Mouse (Mus musculus): ENCODE measurements around the gene Il2rb. TPM values are rescaled to one million over a fixed set of nuclear protein-coding genes. Genes with fewer than 3 reads are reported as not detected.
A peak's percentile ranks its signal among the peaks of the same experiment; 100 is the strongest.

Gene Il2rb
- 0.16 and 0.19 TPM in 2 replicates for polyA plus RNA-seq (2014; fragmentation: Nextera tagmentation; extraction: Ambion mirVana)

DNA sequence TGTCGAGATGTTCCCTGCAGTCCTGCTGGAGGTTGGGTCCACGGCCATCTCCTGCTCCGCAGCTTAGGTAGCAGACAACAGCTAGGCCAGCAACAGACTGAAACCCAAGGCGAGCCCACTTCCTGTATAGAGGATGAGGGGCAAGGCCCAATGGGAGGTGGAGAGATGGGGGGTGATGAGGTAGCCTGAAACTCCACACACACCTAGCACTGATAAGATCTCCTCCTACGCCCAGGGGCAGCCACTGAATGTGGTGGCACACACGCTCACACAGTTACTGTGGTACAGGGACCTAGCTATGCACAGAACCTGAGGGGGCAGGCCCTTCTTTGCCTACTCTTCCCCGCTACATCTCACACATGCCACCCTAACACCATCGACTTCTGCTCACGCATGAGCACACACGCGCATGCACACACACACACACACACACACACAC lies at the start of gene Il2rb:
Gene Il2rb, minus strand, starts transcription at position 304 of the 439 bp plus-strand sequence.
- H3K9me3 ChIP-seq (ENCODE audit: control insufficient read depth, low read length): no peaks in the 10 kb centered on the region

DNA sequence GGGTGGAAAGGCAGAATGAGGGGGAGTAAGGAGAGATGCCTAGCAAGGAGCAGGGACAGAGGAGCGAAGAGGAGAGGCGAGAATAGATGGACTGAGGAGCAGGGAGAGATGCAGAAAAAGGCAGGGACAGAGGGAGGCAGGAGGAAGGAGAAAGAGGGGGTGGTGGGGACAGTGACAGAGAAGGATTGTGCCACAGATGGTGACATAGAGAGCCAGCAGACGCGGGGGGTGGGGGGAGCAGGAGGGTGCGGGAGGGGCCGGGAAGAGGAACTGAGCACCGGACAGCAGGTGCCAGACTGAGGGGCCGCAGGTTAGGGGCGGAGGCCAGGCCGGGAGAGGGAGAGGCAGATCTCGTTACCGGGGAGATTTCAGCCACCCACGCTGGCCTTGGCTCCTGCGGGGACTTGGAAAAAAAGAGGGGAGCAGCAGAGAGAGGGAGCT lies 49.5 kb upstream of the Il2rb start, which contains the start of gene Sstr3:
Gene Sstr3, minus strand, starts transcription at position 125 of the 441 bp plus-strand sequence.
- H3K36me3 ChIP-seq (ENCODE audit: control insufficient read depth, insufficient read depth, low read length): no peaks in the 10 kb centered on the region
- ATAC-seq (ENCODE audit: insufficient number of reproducible peaks, insufficient read depth, low FRiP score, low read depth): no peak
- 0 out of 2 replicates have a peak within 1 kb of the TSS, but pooled peaks have one; percentile 4 for H3K9ac ChIP-seq (ENCODE audit: low read length)
- no peak within 1 kb of the TSS for H3K4me3 ChIP-seq (ENCODE audit: control insufficient read depth in 1 of 2, insufficient read depth in 1 of 2, low read depth in 1 of 2, low read length in 2 of 2)
- H3K4me1 ChIP-seq (ENCODE audit: control insufficient read depth in 2 of 2, insufficient read depth in 2 of 2, low read length in 2 of 2): peaks cover 21 to 38% of the 10 kb centered on the region in 2 experiments
- 10% methylated on average over 14 of the region's 14 CpGs for WGBS
- H3K4me2 ChIP-seq (ENCODE audit: low read length): no peak within 1 kb of the TSS
- H3K27me3 ChIP-seq (ENCODE audit: control insufficient read depth, insufficient read depth, low read length): peaks cover 29% of the 10 kb centered on the region
- no peaks in the 10 kb centered on the region for H3K9me3 ChIP-seq (ENCODE audit: control insufficient read depth, low read length)
- no peak within 1 kb of the TSS for H3K27ac ChIP-seq (replicated peaks in 1 of 2; ENCODE audit: control insufficient read depth in 1 of 2, insufficient read depth in 1 of 2, low read depth in 2 of 2, low read length in 2 of 2)

More for the DNA sequence above, at the start of gene Il2rb:
- peaks cover 0 to 4% of the 10 kb centered on the region in 2 experiments; a peak in 2 of 4 replicates for H3K4me1 ChIP-seq (ENCODE audit: control insufficient read depth in 2 of 2, insufficient read depth in 2 of 2, low read length in 2 of 2)
- no peaks in the 10 kb centered on the region for H3K27me3 ChIP-seq (ENCODE audit: control insufficient read depth, insufficient read depth, low read length)
- H3K27ac ChIP-seq (replicated peaks in 1 of 2; ENCODE audit: control insufficient read depth in 1 of 2, insufficient read depth in 1 of 2, low read depth in 2 of 2, low read length in 2 of 2): no peak within 1 kb of the TSS
- H3K4me2 ChIP-seq (ENCODE audit: low read length): no peak within 1 kb of the TSS
- ATAC-seq (ENCODE audit: insufficient number of reproducible peaks, insufficient read depth, low FRiP score, low read depth): no peak
- 86% methylated on average over 11 of the region's 11 CpGs for WGBS
- no peaks in the 10 kb centered on the region for H3K36me3 ChIP-seq (ENCODE audit: control insufficient read depth, insufficient read depth, low read length)
- H3K4me3 ChIP-seq (ENCODE audit: control insufficient read depth in 1 of 2, insufficient read depth in 1 of 2, low read depth in 1 of 2, low read length in 2 of 2): no peak within 1 kb of the TSS
- H3K9ac ChIP-seq (ENCODE audit: low read length): no peak within 1 kb of the TSS

DNA sequence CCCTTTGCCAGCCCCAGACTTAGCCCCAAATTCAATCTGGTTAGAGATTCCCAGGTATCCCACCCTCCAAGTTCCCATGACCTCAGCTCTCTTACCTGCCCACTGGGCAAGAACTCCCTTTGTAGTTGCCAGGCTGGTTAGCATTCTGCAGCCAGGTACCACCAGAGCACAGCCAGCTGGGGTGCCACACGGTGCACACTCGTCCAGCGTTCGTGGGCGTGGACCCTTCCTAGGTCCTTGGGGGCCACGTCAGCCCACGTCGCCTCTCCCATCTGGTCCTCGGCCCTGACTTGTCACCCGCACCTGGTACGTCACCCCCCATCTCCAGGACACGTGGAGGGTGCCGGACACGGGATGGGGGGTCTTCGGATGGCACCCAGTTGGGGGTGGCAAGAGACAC lies 49.0 kb upstream of the Il2rb start:
- no peak overlapping the region for H3K9ac ChIP-seq (ENCODE audit: low read length)
- H3K9me3 ChIP-seq (ENCODE audit: control insufficient read depth, low read length): no peaks in the 10 kb centered on the region
- whole genome bisulfite sequencing: 72% methylated on average over 15 of the region's 15 CpGs
- no peak overlapping the region for H3K27ac ChIP-seq (replicated peaks in 1 of 2; ENCODE audit: control insufficient read depth in 1 of 2, insufficient read depth in 1 of 2, low read depth in 2 of 2, low read length in 2 of 2)
- ATAC-seq (ENCODE audit: insufficient number of reproducible peaks, insufficient read depth, low FRiP score, low read depth): no peak
- no peak overlapping the region for H3K4me2 ChIP-seq (ENCODE audit: low read length)
- peaks cover 21 to 38% of the 10 kb centered on the region in 2 experiments for H3K4me1 ChIP-seq (ENCODE audit: control insufficient read depth in 2 of 2, insufficient read depth in 2 of 2, low read length in 2 of 2)
- no peak overlapping the region for H3K4me3 ChIP-seq (ENCODE audit: control insufficient read depth in 1 of 2, insufficient read depth in 1 of 2, low read depth in 1 of 2, low read length in 2 of 2)
- H3K36me3 ChIP-seq (ENCODE audit: control insufficient read depth, insufficient read depth, low read length): no peaks in the 10 kb centered on the region
- H3K27me3 ChIP-seq (ENCODE audit: control insufficient read depth, insufficient read depth, low read length): peaks cover 29% of the 10 kb centered on the region

DNA sequence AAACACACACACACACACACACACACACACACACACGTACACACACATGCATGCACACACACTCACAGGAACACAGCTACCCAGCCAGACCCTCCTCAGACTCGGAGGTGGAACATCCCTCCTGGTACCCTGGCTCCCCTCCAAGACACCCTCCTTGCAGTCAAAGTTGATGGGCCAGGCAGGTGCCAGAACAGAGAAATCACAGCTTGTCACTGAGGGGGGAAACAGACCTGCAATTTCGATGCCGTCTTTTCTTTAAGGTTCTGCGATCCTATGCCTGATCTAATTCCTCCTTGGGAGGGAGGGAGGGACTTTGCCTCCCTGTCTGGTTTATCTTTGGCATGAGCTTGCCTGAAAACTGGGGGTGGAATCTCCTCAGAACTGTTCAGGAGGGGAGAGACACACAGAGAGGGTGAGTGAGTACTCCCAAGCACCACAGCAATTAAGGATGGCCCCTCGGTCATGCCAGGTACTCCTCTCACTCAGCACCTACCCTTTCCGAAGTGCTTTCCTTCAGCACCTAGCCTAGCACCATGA lies 47.8 kb upstream of the Il2rb start:
- no peak overlapping the region for H3K27ac ChIP-seq (replicated peaks in 1 of 2; ENCODE audit: control insufficient read depth in 1 of 2, insufficient read depth in 1 of 2, low read depth in 2 of 2, low read length in 2 of 2)
- H3K27me3 ChIP-seq (ENCODE audit: control insufficient read depth, insufficient read depth, low read length): peaks cover 34% of the 10 kb centered on the region
- peaks cover 20 to 31% of the 10 kb centered on the region in 2 experiments for H3K4me1 ChIP-seq (ENCODE audit: control insufficient read depth in 2 of 2, insufficient read depth in 2 of 2, low read length in 2 of 2)
- H3K4me2 ChIP-seq (ENCODE audit: low read length): no peak overlapping the region
- ATAC-seq (ENCODE audit: insufficient number of reproducible peaks, insufficient read depth, low FRiP score, low read depth): no peak
- no peaks in the 10 kb centered on the region for H3K36me3 ChIP-seq (ENCODE audit: control insufficient read depth, insufficient read depth, low read length)
- WGBS: 50% methylated on average over 7 of the region's 7 CpGs
- H3K4me3 ChIP-seq (ENCODE audit: control insufficient read depth in 1 of 2, insufficient read depth in 1 of 2, low read depth in 1 of 2, low read length in 2 of 2): no peak overlapping the region
- H3K9ac ChIP-seq (ENCODE audit: low read length): no peak overlapping the region
- no peaks in the 10 kb centered on the region for H3K9me3 ChIP-seq (ENCODE audit: control insufficient read depth, low read length)

- no peaks in the 10 kb centered on the region for H3K36me3 ChIP-seq (ENCODE audit: control insufficient read depth, insufficient read depth, low read length)
- H3K4me1 ChIP-seq (ENCODE audit: control insufficient read depth in 2 of 2, insufficient read depth in 2 of 2, low read length in 2 of 2): peaks cover 20 to 28% of the 10 kb centered on the region in 2 experiments
- H3K27ac ChIP-seq (replicated peaks in 1 of 2; ENCODE audit: control insufficient read depth in 1 of 2, insufficient read depth in 1 of 2, low read depth in 2 of 2, low read length in 2 of 2): peak overlapping the region in 1 of 2 experiments; percentile 60; a peak in 2 of 4 replicates
- 70% methylated on average over 3 of the region's 3 CpGs for WGBS
- peak overlapping the region; percentile 31; the same call in 1 of the 2 replicates for H3K9ac ChIP-seq (ENCODE audit: low read length)
- H3K4me3 ChIP-seq (ENCODE audit: control insufficient read depth in 1 of 2, insufficient read depth in 1 of 2, low read depth in 1 of 2, low read length in 2 of 2): no peak overlapping the region
- no peak for ATAC-seq (ENCODE audit: insufficient number of reproducible peaks, insufficient read depth, low FRiP score, low read depth)
- H3K9me3 ChIP-seq (ENCODE audit: control insufficient read depth, low read length): no peaks in the 10 kb centered on the region
- peak overlapping the region; percentile 5; the same call in 1 of the 2 replicates for H3K4me2 ChIP-seq (ENCODE audit: low read length)
- H3K27me3 ChIP-seq (ENCODE audit: control insufficient read depth, insufficient read depth, low read length): peaks cover 34% of the 10 kb centered on the region
Observed at GRCm38 (mm10) chr15:78542098-78542766, 47.2 kb upstream of the Il2rb start.

- Histone ChIP-seq H3K9me3 (ENCODE audit: control insufficient read depth, low read length) (no peaks in the 10 kb centered on the region), H3K4me1 (ENCODE audit: control insufficient read depth in 2 of 2, insufficient read depth in 2 of 2, low read length in 2 of 2) (peaks cover 20 to 28% of the 10 kb centered on the region in 2 experiments), H3K27ac (replicated peaks in 1 of 2; ENCODE audit: control insufficient read depth in 1 of 2, insufficient read depth in 1 of 2, low read depth in 2 of 2, low read length in 2 of 2) (peak overlapping the region in 1 of 2 experiments; percentile 60; a peak in 2 of 4 replicates), H3K9ac (ENCODE audit: low read length) (peak overlapping the region; percentile 31; the same call in 1 of the 2 replicates), H3K27me3 (ENCODE audit: control insufficient read depth, insufficient read depth, low read length) (peaks cover 34% of the 10 kb centered on the region), H3K4me2 (ENCODE audit: low read length) (peak overlapping the region; percentile 5; the same call in 1 of the 2 replicates), H3K4me3 (ENCODE audit: control insufficient read depth in 1 of 2, insufficient read depth in 1 of 2, low read depth in 1 of 2, low read length in 2 of 2) (no peak overlapping the region), H3K36me3 (ENCODE audit: control insufficient read depth, insufficient read depth, low read length) (no peaks in the 10 kb centered on the region)
- WGBS: 4% methylated on average over 3 of the region's 3 CpGs
- ATAC-seq (ENCODE audit: insufficient number of reproducible peaks, insufficient read depth, low FRiP score, low read depth): peak; percentile 65
Observed at GRCm38 (mm10) chr15:78541606-78542005, 46.5 kb upstream of the Il2rb start.

- Histone ChIP-seq H3K4me3 (ENCODE audit: control insufficient read depth in 1 of 2, insufficient read depth in 1 of 2, low read depth in 1 of 2, low read length in 2 of 2) (no peak overlapping the region), H3K27ac (replicated peaks in 1 of 2; ENCODE audit: control insufficient read depth in 1 of 2, insufficient read depth in 1 of 2, low read depth in 2 of 2, low read length in 2 of 2) (peak overlapping the region in 1 of 2 experiments; percentile 45; a peak in 1 of 4 replicates), H3K9ac (ENCODE audit: low read length) (no peak overlapping the region), H3K36me3 (ENCODE audit: control insufficient read depth, insufficient read depth, low read length) (no peaks in the 10 kb centered on the region), H3K9me3 (ENCODE audit: control insufficient read depth, low read length) (no peaks in the 10 kb centered on the region), H3K27me3 (ENCODE audit: control insufficient read depth, insufficient read depth, low read length) (peaks cover 34% of the 10 kb centered on the region), H3K4me2 (ENCODE audit: low read length) (no peak overlapping the region), H3K4me1 (ENCODE audit: control insufficient read depth in 2 of 2, insufficient read depth in 2 of 2, low read length in 2 of 2) (peaks cover 20 to 28% of the 10 kb centered on the region in 2 experiments)
- ATAC-seq (ENCODE audit: insufficient number of reproducible peaks, insufficient read depth, low FRiP score, low read depth): no peak
- WGBS: 78% methylated on average over 3 of the region's 3 CpGs
Observed at GRCm38 (mm10) chr15:78541036-78541435, 46.0 kb upstream of the Il2rb start.

Data from heart, embryonic 14.5 days (tissue).